Mouse (Mus musculus) stomach, postnatal 0 days (tissue): Measurements from ENCODE around the gene Satb2. TPM values are rescaled to one million over a fixed set of nuclear protein-coding genes. Genes with fewer than 3 reads are reported as not detected.

ENCODE experiments used
- ATAC-seq: fragments of 200-750 bp; cut with Nextera tagmentation; 2 replicates; pipeline ENCODE4 v1.8.0; 2017; ENCODE audit not compliant: low FRiP score, low TSS enrichment
- DNase-seq: peaks from one replicate; pipeline ENCODE4 v3.0.0-alpha.2; 2016; ENCODE audit warnings: low spot score
- H3K27ac ChIP-seq: fragments of 300-500 bp; sonication (generic); replicated peaks from 2 replicates; pipeline ENCODE4 v1.5.1; 2014; ENCODE audit warnings: mild to moderate bottlenecking, control low read depth
- H3K27me3 ChIP-seq: fragments of 300-500 bp; sonication (generic); 2 replicates; pipeline ENCODE4 v1.6.1; 2014; ENCODE audit warnings: low read length; ENCODE audit not compliant: control insufficient read depth, insufficient read depth
- H3K36me3 ChIP-seq: fragments of 300-500 bp; sonication (generic); 2 replicates; pipeline ENCODE4 v1.6.1; 2014; ENCODE audit warnings: low read length, mixed read lengths; ENCODE audit not compliant: control insufficient read depth, insufficient read depth
- H3K4me1 ChIP-seq: fragments of 300-500 bp; sonication (generic); replicated peaks from 2 replicates; pipeline ENCODE4 v1.6.1; 2014; ENCODE audit warnings: antibody characterized with exemption; ENCODE audit not compliant: control insufficient read depth, insufficient read depth
- H3K4me2 ChIP-seq: fragments of 300-500 bp; sonication (generic); replicated peaks from 2 replicates; pipeline ENCODE4 v1.6.1; 2014; ENCODE audit warnings: low read depth, mild to moderate bottlenecking, control low read depth, moderate library complexity
- H3K4me3 ChIP-seq: fragments of 300-500 bp; sonication (generic); 2 replicates; pipeline ENCODE4 v1.5.1; 2014; ENCODE audit warnings: low read depth, low read length, control low read depth
- H3K9ac ChIP-seq: fragments of 300-500 bp; sonication (generic); 2 replicates; pipeline ENCODE4 v1.6.1; 2014; ENCODE audit warnings: mild to moderate bottlenecking, low read length, control low read depth, mixed read lengths
- H3K9me3 ChIP-seq: fragments of 300-500 bp; sonication (generic); 2 replicates; pipeline ENCODE4 v1.6.1; 2016; ENCODE audit warnings: low read length; ENCODE audit not compliant: control insufficient read depth
- CTCF ChIP-seq: IDR thresholded peaks from 2 replicates; pipeline ENCODE4 v1.5.1; 2016; ENCODE audit warnings: antibody characterized with exemption, low read depth, mild to moderate bottlenecking, moderate library complexity
- EP300 ChIP-seq: optimal IDR thresholded peaks from 2 replicates; pipeline ENCODE3; 2016; ENCODE audit warnings: antibody characterized with exemption
- WGBS: fragments of 180-500 bp; shearing (Covaris S2); extraction: QIAGEN DNeasy Blood & Tissue Kit; methylation state at CpG from one replicate; pipeline ENCODE4 v1.1.7; 2014; 5-methylcytosine and 5-hydroxymethylcytosine counted together
- polyA plus RNA-seq: library from polyadenylated mRNA; unstranded; fragments of >200 nt; fragmentation: Nextera tagmentation; extraction: Ambion mirVana; gene quantifications from 2 replicates; pipeline ENCODE4 v1.2.1, GENCODE M21; 2015

The Satb2 gene
- polyA plus RNA-seq, 1 experiment from 2014 or later = 0.17 TPM

GRCm38 (mm10) chr1:56892766-56893165 is 85.7 kb downstream of the Satb2 start:
- H3K4me2 ChIP-seq = no peak overlapping the region
- no peaks in the 10 kb centered on the region for H3K27me3 ChIP-seq
- 81% methylated on average over 5 of the region's 5 CpGs for WGBS
- H3K4me1 ChIP-seq = no peaks in the 10 kb centered on the region
- ATAC-seq = no peak
- DNase-seq = no peak
- no peak for TF ChIP-seq CTCF
- no peak for TF ChIP-seq EP300
- H3K4me3 ChIP-seq = no peak overlapping the region
- no peaks in the 10 kb centered on the region for H3K9me3 ChIP-seq
- H3K27ac ChIP-seq = no peak overlapping the region
- no peak overlapping the region for H3K9ac ChIP-seq
- no peaks in the 10 kb centered on the region for H3K36me3 ChIP-seq

- H3K4me3 ChIP-seq = no peak overlapping the region
- H3K27me3 ChIP-seq = no peaks in the 10 kb centered on the region
- H3K4me1 ChIP-seq = no peaks in the 10 kb centered on the region
- ATAC-seq = no peak
- H3K36me3 ChIP-seq = no peaks in the 10 kb centered on the region
- no peak for DNase-seq
- no peak overlapping the region for H3K27ac ChIP-seq
- no peak overlapping the region for H3K9ac ChIP-seq
- no peak overlapping the region for H3K4me2 ChIP-seq
- no peak for TF ChIP-seq EP300
- TF ChIP-seq CTCF = no peak
- 50% methylated on average over 1 of the region's 1 CpGs for WGBS
- no peaks in the 10 kb centered on the region for H3K9me3 ChIP-seq
Measured at GRCm38 (mm10) chr1:56888939-56889338, 89.5 kb downstream of the Satb2 start.

DNA sequence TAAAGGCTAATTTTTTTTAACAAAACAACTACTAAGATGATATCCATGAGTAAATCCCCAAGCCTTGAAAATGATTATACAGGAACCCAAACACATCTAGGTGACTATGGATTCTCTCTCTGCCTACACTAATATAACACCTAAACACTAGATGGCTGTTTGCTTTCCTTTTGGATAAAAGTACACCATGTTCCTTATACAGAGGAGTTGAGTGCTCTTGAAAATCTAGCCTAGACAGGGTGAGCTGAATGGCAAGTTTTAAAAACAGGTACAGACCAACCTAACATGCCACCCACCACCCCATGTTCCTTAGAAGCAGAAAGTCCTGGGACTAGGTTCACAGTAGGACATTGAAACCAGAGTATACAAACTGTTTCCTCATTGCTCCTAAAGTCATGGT is 90.9 kb downstream of the Satb2 start:
- H3K4me3 ChIP-seq = no peak overlapping the region
- ATAC-seq = no peak
- no peaks in the 10 kb centered on the region for H3K36me3 ChIP-seq
- no peaks in the 10 kb centered on the region for H3K27me3 ChIP-seq
- H3K27ac ChIP-seq = no peak overlapping the region
- H3K9me3 ChIP-seq = no peaks in the 10 kb centered on the region
- H3K4me2 ChIP-seq = no peak overlapping the region
- H3K9ac ChIP-seq = no peak overlapping the region
- DNase-seq = no peak
- H3K4me1 ChIP-seq = no peaks in the 10 kb centered on the region
- TF ChIP-seq CTCF (no peak), EP300 (no peak)

DNA sequence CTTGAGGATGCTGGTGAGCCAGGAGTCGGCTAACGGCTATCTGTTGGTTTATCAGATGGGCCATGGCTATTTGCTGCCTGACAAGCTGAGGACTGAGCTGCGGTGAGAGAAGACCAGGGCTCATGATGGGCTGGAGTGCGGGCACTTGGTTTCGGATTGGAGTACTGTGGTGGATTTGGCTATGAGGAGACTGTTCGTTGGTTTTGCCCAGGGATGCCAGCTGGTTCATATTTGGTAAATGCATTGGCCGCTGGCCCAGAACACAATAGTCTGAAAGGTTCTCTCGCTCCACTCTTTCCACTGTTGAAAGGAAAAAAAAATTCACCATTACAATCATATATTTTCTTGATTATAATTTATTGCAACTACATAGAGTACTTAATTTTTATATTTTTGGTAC is 107.0 kb downstream of the Satb2 start:
- H3K27ac ChIP-seq = no peak overlapping the region
- no peaks in the 10 kb centered on the region for H3K27me3 ChIP-seq
- no peak for DNase-seq
- H3K4me3 ChIP-seq = no peak overlapping the region
- no peak overlapping the region for H3K9ac ChIP-seq
- no peaks in the 10 kb centered on the region for H3K9me3 ChIP-seq
- H3K4me1 ChIP-seq = no peaks in the 10 kb centered on the region
- H3K36me3 ChIP-seq = no peaks in the 10 kb centered on the region
- no peak overlapping the region for H3K4me2 ChIP-seq
- no peak for ATAC-seq
- 92% methylated on average over 8 of the region's 8 CpGs for WGBS
- TF ChIP-seq CTCF (no peak), EP300 (no peak)

GRCm38 (mm10) chr1:56865246-56865645 is 113.2 kb downstream of the Satb2 start:
- Histone ChIP-seq H3K9ac (no peak overlapping the region), H3K9me3 (no peaks in the 10 kb centered on the region), H3K36me3 (no peaks in the 10 kb centered on the region), H3K27me3 (no peaks in the 10 kb centered on the region), H3K4me3 (no peak overlapping the region), H3K4me2 (no peak overlapping the region), H3K27ac (no peak overlapping the region), H3K4me1 (no peaks in the 10 kb centered on the region)
- TF ChIP-seq EP300 (no peak), CTCF (no peak)
- WGBS = 84% methylated on average over 1 of the region's 1 CpGs
- no peak for DNase-seq
- ATAC-seq = no peak

DNA sequence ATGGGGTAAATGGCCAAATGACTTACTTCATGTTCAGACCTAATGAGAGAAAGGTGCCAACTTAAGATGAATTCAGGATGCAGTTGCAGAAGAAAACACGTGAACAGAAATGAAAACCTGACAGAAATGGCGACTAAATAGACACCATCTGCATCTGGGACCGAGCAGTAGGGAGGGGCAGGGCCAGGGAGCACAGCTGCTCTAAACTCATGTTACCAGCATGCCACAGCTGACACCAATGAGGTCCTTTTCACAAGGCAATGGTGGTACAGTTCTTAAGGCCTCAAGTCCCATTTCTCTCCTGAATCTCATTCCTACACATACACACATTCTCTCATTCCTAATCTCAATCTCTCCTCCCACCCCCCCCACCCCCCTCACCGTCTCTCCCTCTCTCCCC is 115.7 kb downstream of the Satb2 start:
- TF ChIP-seq EP300 (no peak), CTCF (no peak)
- Histone ChIP-seq H3K4me3 (no peak overlapping the region), H3K4me1 (no peaks in the 10 kb centered on the region), H3K36me3 (no peaks in the 10 kb centered on the region), H3K9me3 (no peaks in the 10 kb centered on the region), H3K27me3 (no peaks in the 10 kb centered on the region), H3K27ac (no peak overlapping the region), H3K9ac (no peak overlapping the region), H3K4me2 (no peak overlapping the region)
- WGBS = 74% methylated on average over 4 of the region's 4 CpGs
- ATAC-seq (no peak), DNase-seq (no peak)

- Histone ChIP-seq H3K36me3 (no peaks in the 10 kb centered on the region), H3K27ac (no peak overlapping the region), H3K4me2 (no peak overlapping the region), H3K9ac (no peak overlapping the region), H3K4me3 (no peak overlapping the region), H3K27me3 (no peaks in the 10 kb centered on the region), H3K4me1 (no peaks in the 10 kb centered on the region), H3K9me3 (no peaks in the 10 kb centered on the region)
- no peak for TF ChIP-seq CTCF
- TF ChIP-seq EP300 = no peak
- ATAC-seq = no peak
- 78% methylated on average over 8 of the region's 8 CpGs for WGBS
- DNase-seq = no peak
Measured at GRCm38 (mm10) chr1:56857202-56857601, 121.2 kb downstream of the Satb2 start.
